Mouse (Mus musculus): Measurements from ENCODE around the gene Atp4b. TPM values are rescaled to one million over a fixed set of nuclear protein-coding genes. Genes with fewer than 3 reads are reported as not detected.

Atp4b gene
- polyA plus RNA-seq, 1 experiment from 2014 or later, result 0.19 TPM

- Histone ChIP-seq H3K36me3 (ENCODE audit: control insufficient read depth, insufficient read depth) (peaks cover 83% of the 10 kb centered on the region), H3K9ac (ENCODE audit: low read depth, low read length) (no peak overlapping the region), H3K4me2 (ENCODE audit: low read depth, low read length) (no peak overlapping the region), H3K4me3 (ENCODE audit: low read depth, low read length) (no peak overlapping the region), H3K9me3 (replicated peaks; ENCODE audit: control insufficient read depth, low read length) (no peaks in the 10 kb centered on the region), H3K27me3 (ENCODE audit: control insufficient read depth, insufficient read depth, low read depth, low read length) (no peaks in the 10 kb centered on the region), H3K4me1 (ENCODE audit: control insufficient read depth, low read depth, low read length) (no peaks in the 10 kb centered on the region), H3K27ac (ENCODE audit: low read length) (no peak overlapping the region)
- 79% methylated on average over 6 of the region's 6 CpGs for WGBS (ENCODE audit: insufficient replicate concordance)
- ATAC-seq (ENCODE audit: low read depth), result no peak
Measured at GRCm38 (mm10) chr8:13361865-13362264, 34.8 kb downstream of the Atp4b start.

GRCm38 (mm10) chr8:13360213-13360612, 36.4 kb downstream of the Atp4b start:
- no peak for ATAC-seq (ENCODE audit: low read depth)
- no peak overlapping the region for H3K4me3 ChIP-seq (ENCODE audit: low read depth, low read length)
- H3K27ac ChIP-seq (ENCODE audit: low read length), result no peak overlapping the region
- no peaks in the 10 kb centered on the region for H3K9me3 ChIP-seq (replicated peaks; ENCODE audit: control insufficient read depth, low read length)
- H3K4me2 ChIP-seq (ENCODE audit: low read depth, low read length), result no peak overlapping the region
- peaks cover 2% of the 10 kb centered on the region for H3K4me1 ChIP-seq (ENCODE audit: control insufficient read depth, low read depth, low read length)
- 66% methylated on average over 7 of the region's 7 CpGs for WGBS (ENCODE audit: insufficient replicate concordance)
- H3K9ac ChIP-seq (ENCODE audit: low read depth, low read length), result no peak overlapping the region
- peaks cover 85% of the 10 kb centered on the region for H3K36me3 ChIP-seq (ENCODE audit: control insufficient read depth, insufficient read depth)
- no peaks in the 10 kb centered on the region for H3K27me3 ChIP-seq (ENCODE audit: control insufficient read depth, insufficient read depth, low read depth, low read length)

GRCm38 (mm10) chr8:13356681-13357080, 39.9 kb downstream of the Atp4b start:
- Histone ChIP-seq H3K4me3 (ENCODE audit: low read depth, low read length) (no peak overlapping the region), H3K27ac (ENCODE audit: low read length) (no peak overlapping the region), H3K9ac (ENCODE audit: low read depth, low read length) (no peak overlapping the region), H3K27me3 (ENCODE audit: control insufficient read depth, insufficient read depth, low read depth, low read length) (no peaks in the 10 kb centered on the region), H3K4me1 (ENCODE audit: control insufficient read depth, low read depth, low read length) (peaks cover 37% of the 10 kb centered on the region), H3K36me3 (ENCODE audit: control insufficient read depth, insufficient read depth) (peaks cover 74% of the 10 kb centered on the region), H3K9me3 (replicated peaks; ENCODE audit: control insufficient read depth, low read length) (no peaks in the 10 kb centered on the region), H3K4me2 (ENCODE audit: low read depth, low read length) (no peak overlapping the region)
- no peak for ATAC-seq (ENCODE audit: low read depth)
- WGBS (ENCODE audit: insufficient replicate concordance), result 57% methylated on average over 10 of the region's 10 CpGs

- no peak overlapping the region for H3K4me2 ChIP-seq (ENCODE audit: low read depth, low read length)
- H3K4me1 ChIP-seq (ENCODE audit: control insufficient read depth, low read depth, low read length), result peaks cover 42% of the 10 kb centered on the region
- no peak overlapping the region for H3K9ac ChIP-seq (ENCODE audit: low read depth, low read length)
- H3K9me3 ChIP-seq (replicated peaks; ENCODE audit: control insufficient read depth, low read length), result no peaks in the 10 kb centered on the region
- H3K36me3 ChIP-seq (ENCODE audit: control insufficient read depth, insufficient read depth), result peaks cover 73% of the 10 kb centered on the region
- no peak overlapping the region for H3K4me3 ChIP-seq (ENCODE audit: low read depth, low read length)
- 71% methylated on average over 6 of the region's 6 CpGs for WGBS (ENCODE audit: insufficient replicate concordance)
- no peak overlapping the region for H3K27ac ChIP-seq (ENCODE audit: low read length)
- ATAC-seq (ENCODE audit: low read depth), result no peak
- H3K27me3 ChIP-seq (ENCODE audit: control insufficient read depth, insufficient read depth, low read depth, low read length), result no peaks in the 10 kb centered on the region
Measured at GRCm38 (mm10) chr8:13356221-13356620, 40.4 kb downstream of the Atp4b start.

- no peaks in the 10 kb centered on the region for H3K27me3 ChIP-seq (ENCODE audit: control insufficient read depth, insufficient read depth, low read depth, low read length)
- no peak for ATAC-seq (ENCODE audit: low read depth)
- peaks cover 68% of the 10 kb centered on the region for H3K36me3 ChIP-seq (ENCODE audit: control insufficient read depth, insufficient read depth)
- H3K27ac ChIP-seq (ENCODE audit: low read length), result peak overlapping the region; percentile 53
- no peak overlapping the region for H3K4me3 ChIP-seq (ENCODE audit: low read depth, low read length)
- no peaks in the 10 kb centered on the region for H3K9me3 ChIP-seq (replicated peaks; ENCODE audit: control insufficient read depth, low read length)
- 54% methylated on average over 4 of the region's 4 CpGs for whole genome bisulfite sequencing (ENCODE audit: insufficient replicate concordance)
- no peak overlapping the region for H3K9ac ChIP-seq (ENCODE audit: low read depth, low read length)
- peaks cover 51% of the 10 kb centered on the region for H3K4me1 ChIP-seq (ENCODE audit: control insufficient read depth, low read depth, low read length)
- H3K4me2 ChIP-seq (ENCODE audit: low read depth, low read length), result peak overlapping the region; percentile 44; the same call in 1 of the 2 replicates
Measured at GRCm38 (mm10) chr8:13353883-13354282, 42.7 kb downstream of the Atp4b start.

- peaks cover 66% of the 10 kb centered on the region for H3K36me3 ChIP-seq (ENCODE audit: control insufficient read depth, insufficient read depth)
- no peaks in the 10 kb centered on the region for H3K27me3 ChIP-seq (ENCODE audit: control insufficient read depth, insufficient read depth, low read depth, low read length)
- 20% methylated on average over 9 of the region's 9 CpGs for WGBS (ENCODE audit: insufficient replicate concordance)
- H3K4me1 ChIP-seq (ENCODE audit: control insufficient read depth, low read depth, low read length), result peaks cover 51% of the 10 kb centered on the region
- H3K4me3 ChIP-seq (ENCODE audit: low read depth, low read length), result peak overlapping the region; percentile 1; the same call in 1 of the 2 replicates
- peak overlapping the region; percentile 16; the same call in 1 of the 2 replicates for H3K9ac ChIP-seq (ENCODE audit: low read depth, low read length)
- ATAC-seq (ENCODE audit: low read depth), result peak; percentile 76
- H3K4me2 ChIP-seq (ENCODE audit: low read depth, low read length), result peak overlapping the region; percentile 44
- H3K9me3 ChIP-seq (replicated peaks; ENCODE audit: control insufficient read depth, low read length), result no peaks in the 10 kb centered on the region
- peak overlapping the region; percentile 53 for H3K27ac ChIP-seq (ENCODE audit: low read length)
Measured at GRCm38 (mm10) chr8:13353155-13353833, 43.3 kb downstream of the Atp4b start.

- Histone ChIP-seq H3K36me3 (ENCODE audit: control insufficient read depth, insufficient read depth) (peaks cover 65% of the 10 kb centered on the region), H3K4me1 (ENCODE audit: control insufficient read depth, low read depth, low read length) (peaks cover 51% of the 10 kb centered on the region), H3K4me2 (ENCODE audit: low read depth, low read length) (peak overlapping the region; percentile 44), H3K4me3 (ENCODE audit: low read depth, low read length) (no peak overlapping the region), H3K27ac (ENCODE audit: low read length) (peak overlapping the region; percentile 53), H3K9ac (ENCODE audit: low read depth, low read length) (peak overlapping the region; percentile 16; the same call in 1 of the 2 replicates), H3K27me3 (ENCODE audit: control insufficient read depth, insufficient read depth, low read depth, low read length) (no peaks in the 10 kb centered on the region), H3K9me3 (replicated peaks; ENCODE audit: control insufficient read depth, low read length) (no peaks in the 10 kb centered on the region)
- no peak for ATAC-seq (ENCODE audit: low read depth)
- 60% methylated on average over 8 of the region's 8 CpGs for WGBS (ENCODE audit: insufficient replicate concordance)
Measured at GRCm38 (mm10) chr8:13352601-13353000, 44.0 kb downstream of the Atp4b start.

GRCm38 (mm10) chr8:13351593-13351992, 45.0 kb downstream of the Atp4b start:
- no peaks in the 10 kb centered on the region for H3K27me3 ChIP-seq (ENCODE audit: control insufficient read depth, insufficient read depth, low read depth, low read length)
- H3K4me2 ChIP-seq (ENCODE audit: low read depth, low read length), result peak overlapping the region; percentile 44; the same call in 1 of the 2 replicates
- H3K4me1 ChIP-seq (ENCODE audit: control insufficient read depth, low read depth, low read length), result peaks cover 51% of the 10 kb centered on the region
- H3K36me3 ChIP-seq (ENCODE audit: control insufficient read depth, insufficient read depth), result peaks cover 63% of the 10 kb centered on the region
- 58% methylated on average over 5 of the region's 5 CpGs for WGBS (ENCODE audit: insufficient replicate concordance)
- no peak overlapping the region for H3K4me3 ChIP-seq (ENCODE audit: low read depth, low read length)
- no peak for ATAC-seq (ENCODE audit: low read depth)
- H3K27ac ChIP-seq (ENCODE audit: low read length), result no peak overlapping the region
- H3K9me3 ChIP-seq (replicated peaks; ENCODE audit: control insufficient read depth, low read length), result no peaks in the 10 kb centered on the region
- peak overlapping the region; percentile 28; the same call in 1 of the 2 replicates for H3K9ac ChIP-seq (ENCODE audit: low read depth, low read length)

GRCm38 (mm10) chr8:13350052-13350451, 46.6 kb downstream of the Atp4b start:
- peaks cover 47% of the 10 kb centered on the region for H3K4me1 ChIP-seq (ENCODE audit: control insufficient read depth, low read depth, low read length)
- H3K27me3 ChIP-seq (ENCODE audit: control insufficient read depth, insufficient read depth, low read depth, low read length), result no peaks in the 10 kb centered on the region
- no peak overlapping the region for H3K27ac ChIP-seq (ENCODE audit: low read length)
- H3K9me3 ChIP-seq (replicated peaks; ENCODE audit: control insufficient read depth, low read length), result no peaks in the 10 kb centered on the region
- no peak for ATAC-seq (ENCODE audit: low read depth)
- H3K4me3 ChIP-seq (ENCODE audit: low read depth, low read length), result no peak overlapping the region
- no peak overlapping the region for H3K9ac ChIP-seq (ENCODE audit: low read depth, low read length)
- peaks cover 60% of the 10 kb centered on the region for H3K36me3 ChIP-seq (ENCODE audit: control insufficient read depth, insufficient read depth)
- 84% methylated on average over 7 of the region's 7 CpGs for WGBS (ENCODE audit: insufficient replicate concordance)
- no peak overlapping the region for H3K4me2 ChIP-seq (ENCODE audit: low read depth, low read length)

Data from liver, embryonic 16.5 days (tissue).